Mouse (Mus musculus) gastrocnemius, postnatal 36 days (tissue): Measurements from ENCODE around the gene Ppp1r9a. TPM values are rescaled to one million over a fixed set of nuclear protein-coding genes. Genes with fewer than 3 reads are reported as not detected.

Source experiments
- DNase-seq, 2 experiments: peaks; one replicate each; pipeline ENCODE4 v3.0.0; 2022
- intact Hi-C: fragments of 180-260 bp; cut with DNase I; formaldehyde crosslinking; loops from one replicate; pipeline ENCODE4 v1.15.1; 2025
- total RNA-seq, 2 experiments: library from RNA; stranded (reverse); gene quantifications; 2 replicates each; pipeline ENCODE4 v1.2.3; 2021

Ppp1r9a gene
- total RNA-seq, 2 experiments from 2014 or later = 2.8 to 3.0 TPM

GRCm38 (mm10) chr6:5000788-5001187 lies 98.1 kb downstream of the Ppp1r9a start:
- intact Hi-C loops = no loop called here
- DNase-seq = no peak

- DNase-seq = peak; percentile 23 to 27
- intact Hi-C loops = no loop called here
These were observed 103.0 kb downstream of the Ppp1r9a start for GRCm38 (mm10) chr6:5005491-5006275.

GRCm38 (mm10) chr6:5006283-5006946 lies 103.7 kb downstream of the Ppp1r9a start:
- intact Hi-C loops = no loop called here
- no peak for DNase-seq

DNA sequence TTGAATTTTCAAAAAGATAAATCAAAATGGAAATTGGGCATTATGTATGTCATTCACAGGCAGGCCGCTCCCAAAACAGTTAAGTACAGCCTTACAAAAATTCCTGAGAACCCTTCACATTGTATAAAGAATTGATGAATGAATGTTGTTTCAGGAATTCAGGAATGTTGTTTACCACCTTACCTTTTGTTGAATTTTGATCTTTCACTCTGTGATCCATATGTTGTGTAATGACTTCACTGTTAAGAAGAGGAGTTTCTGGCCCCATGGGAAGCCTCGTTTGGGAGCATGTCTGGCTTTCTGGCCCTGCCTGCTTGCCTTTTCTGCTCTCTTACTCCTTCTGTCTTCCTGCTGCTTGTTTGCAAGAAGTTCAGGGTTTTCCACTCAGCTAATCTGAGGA lies 105.4 kb downstream of the Ppp1r9a start:
- intact Hi-C loops = no loop called here
- DNase-seq = no peak

DNA sequence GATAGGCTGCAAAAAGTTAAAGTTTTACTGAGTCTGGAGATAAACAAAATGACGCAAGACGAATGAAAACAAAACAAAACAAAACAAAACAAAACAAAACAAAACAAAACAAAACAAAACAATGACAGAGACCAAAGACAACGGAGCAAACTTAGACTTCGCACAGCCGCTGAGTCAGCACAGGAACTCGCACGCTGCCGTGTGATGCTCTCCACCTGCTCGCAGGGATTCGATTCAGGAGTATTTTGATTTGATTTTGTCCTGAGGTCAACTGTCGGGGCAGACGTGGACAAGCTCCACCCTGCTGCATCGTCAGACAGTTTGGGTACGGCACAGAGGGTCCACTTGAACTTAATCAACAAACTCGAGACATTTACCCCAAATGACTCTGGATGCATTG lies 105.9 kb downstream of the Ppp1r9a start:
- intact Hi-C loops = no loop called here
- DNase-seq = no peak

DNA sequence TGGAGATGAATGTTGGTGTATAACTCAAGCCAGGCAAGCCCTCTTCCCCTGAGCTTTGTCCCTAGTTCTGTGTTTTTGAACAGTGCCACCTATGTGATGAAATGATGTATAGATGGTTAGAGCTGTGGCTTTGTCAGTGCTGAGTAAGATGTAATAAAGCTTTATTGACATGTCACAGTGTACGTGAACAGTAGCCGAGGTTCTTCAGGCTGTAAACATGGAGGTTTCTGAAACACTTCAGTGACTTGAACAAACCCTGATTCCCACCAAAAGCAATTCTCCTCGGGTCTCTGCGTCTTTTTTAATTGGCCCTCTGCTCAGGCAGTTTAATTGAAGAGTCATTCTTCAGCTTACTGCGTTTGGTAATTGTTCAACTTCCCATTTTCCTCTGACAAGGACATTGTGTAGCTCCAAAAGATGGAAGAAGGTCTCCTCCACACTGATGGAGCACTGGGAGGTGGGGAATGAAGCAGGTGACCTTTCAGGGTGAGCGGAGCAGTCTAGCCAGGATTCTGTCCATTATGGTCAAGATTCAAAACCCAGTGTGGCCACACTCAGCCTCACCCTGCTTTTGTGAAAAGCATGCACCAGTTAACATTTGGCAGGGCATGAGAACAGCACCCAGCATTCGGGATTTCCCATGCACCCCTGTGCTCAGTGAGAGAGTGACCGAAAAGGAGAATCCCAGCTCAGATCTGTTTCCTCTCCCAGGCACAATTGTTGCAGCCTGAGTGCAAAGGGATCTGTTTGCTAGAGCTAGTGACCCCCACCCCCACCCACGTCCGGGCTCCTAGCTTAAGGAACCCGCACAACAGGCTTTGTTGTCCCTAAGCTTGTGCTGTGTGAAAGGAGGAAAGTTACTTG lies 108.1 kb downstream of the Ppp1r9a start:
- intact Hi-C loops = no loop called here
- no peak for DNase-seq

DNA sequence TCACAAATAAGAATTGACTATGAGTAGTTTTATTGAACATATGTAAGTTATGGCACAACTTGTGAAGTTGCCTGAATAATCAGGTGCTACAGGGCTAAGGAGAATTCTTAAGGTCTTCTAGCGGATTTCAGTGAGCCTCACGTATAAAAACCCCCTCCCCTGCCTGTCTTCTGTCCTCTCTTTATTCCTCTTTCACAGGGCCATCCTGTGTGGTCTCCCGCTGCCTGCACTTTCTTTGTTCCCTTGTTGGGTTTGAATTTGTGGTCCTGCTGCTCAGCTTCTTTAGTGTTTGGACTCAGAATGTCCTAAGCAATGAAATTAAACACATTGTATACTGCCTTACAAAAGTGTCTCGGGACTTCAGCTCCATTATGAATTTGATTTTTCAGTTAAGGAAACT lies 110.1 kb downstream of the Ppp1r9a start:
- no peak for DNase-seq

GRCm38 (mm10) chr6:5014567-5014966 lies 111.8 kb downstream of the Ppp1r9a start:
- intact Hi-C loops = no loop called here
- no peak for DNase-seq

More for the DNA sequence above, 110.1 kb downstream of the Ppp1r9a start:
- intact Hi-C loops = no loop called here

DNA sequence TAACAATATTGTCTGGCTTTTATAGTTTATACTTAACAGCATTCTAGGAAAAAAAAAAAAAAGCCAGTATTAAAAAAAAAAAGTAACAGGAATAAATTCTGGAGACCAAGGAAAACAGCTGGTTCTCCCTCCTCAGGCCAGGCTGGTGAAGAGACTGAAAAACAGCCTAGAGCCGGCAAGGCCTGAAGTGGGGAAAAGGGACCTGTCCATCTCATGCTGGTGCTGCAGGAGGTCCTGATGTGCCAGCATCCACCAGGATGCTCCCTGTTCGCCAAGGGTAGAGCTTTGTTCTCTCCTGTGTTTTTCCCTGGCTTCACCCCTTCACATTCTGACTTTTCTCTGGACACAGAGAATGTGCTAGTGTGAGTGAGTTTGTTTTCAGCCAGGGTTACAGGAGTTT lies 112.5 kb downstream of the Ppp1r9a start:
- no peak for DNase-seq
- intact Hi-C loops = no loop called here

GRCm38 (mm10) chr6:5017945-5018511 lies 115.3 kb downstream of the Ppp1r9a start:
- intact Hi-C loops = no loop called here
- DNase-seq = no peak

DNA sequence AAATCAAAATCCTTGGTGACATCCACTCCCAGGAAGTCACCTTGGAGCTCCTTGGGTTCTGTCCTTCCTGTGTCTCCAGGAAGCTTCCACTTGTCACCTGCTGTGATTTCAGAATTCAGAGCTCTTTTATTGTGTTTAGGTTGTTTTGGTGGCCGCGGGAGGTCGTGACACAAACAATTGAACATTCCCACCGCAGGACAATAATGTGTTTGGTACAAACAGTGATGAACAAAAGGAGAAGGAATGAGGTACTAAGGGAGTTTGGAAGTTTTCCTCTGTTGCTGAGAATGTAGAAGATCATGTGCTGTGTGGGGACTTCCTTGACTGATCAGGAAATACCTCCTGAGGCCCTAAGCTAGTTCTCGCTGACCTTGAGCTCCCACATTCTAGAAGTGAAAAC lies 116.5 kb downstream of the Ppp1r9a start:
- no peak for DNase-seq
- intact Hi-C loops = no loop called here

- DNase-seq = no peak
- intact Hi-C loops = no loop called here
These were observed 117.3 kb downstream of the Ppp1r9a start for GRCm38 (mm10) chr6:5019969-5020368.

GRCm38 (mm10) chr6:5020510-5020909 lies 117.8 kb downstream of the Ppp1r9a start:
- no peak for DNase-seq
- intact Hi-C loops = no loop called here

- no peak for DNase-seq
- intact Hi-C loops = no loop called here
These were observed 120.0 kb downstream of the Ppp1r9a start for GRCm38 (mm10) chr6:5022677-5023076.

- DNase-seq = no peak
- intact Hi-C loops = loop anchor here (5.0 kb wide), 1 partner anchor 318 kb away; no protein-coding TSS in a partner anchor
These were observed 122.2 kb downstream of the Ppp1r9a start for GRCm38 (mm10) chr6:5024893-5025292.

GRCm38 (mm10) chr6:5026772-5027171 lies 124.1 kb downstream of the Ppp1r9a start:
- intact Hi-C loops = loop anchor here (5.0 kb wide), 1 partner anchor 319 kb away; no protein-coding TSS in a partner anchor

DNA sequence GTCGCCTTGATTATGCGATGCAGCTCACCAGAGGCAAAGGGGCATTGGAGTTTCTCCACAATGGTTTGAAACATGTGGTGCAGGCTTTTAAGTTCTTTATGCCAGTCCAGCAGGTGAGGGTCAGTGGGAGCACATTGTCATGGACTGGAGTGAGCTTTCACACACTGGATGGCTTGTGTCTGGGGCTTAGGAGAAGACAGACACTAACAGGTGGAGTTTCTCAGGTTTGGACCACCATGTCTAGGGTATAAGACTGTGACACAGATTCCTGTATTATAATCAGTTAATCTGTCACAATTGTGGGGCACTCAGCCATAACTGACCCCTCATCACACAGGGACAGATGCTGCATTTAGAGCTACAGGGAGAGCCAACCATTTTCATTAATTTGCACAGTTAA lies 124.5 kb downstream of the Ppp1r9a start:
- no peak for DNase-seq
- intact Hi-C loops = loop anchor here (5.0 kb wide), 1 partner anchor 320 kb away; no protein-coding TSS in a partner anchor

More at GRCm38 (mm10) chr6:5026772-5027171, 124.1 kb downstream of the Ppp1r9a start:
- DNase-seq = no peak

- intact Hi-C loops = loop anchor here (5.0 kb wide), 1 partner anchor 320 kb away; no protein-coding TSS in a partner anchor
- no peak for DNase-seq
These were observed 125.1 kb downstream of the Ppp1r9a start for GRCm38 (mm10) chr6:5027801-5028200.

DNA sequence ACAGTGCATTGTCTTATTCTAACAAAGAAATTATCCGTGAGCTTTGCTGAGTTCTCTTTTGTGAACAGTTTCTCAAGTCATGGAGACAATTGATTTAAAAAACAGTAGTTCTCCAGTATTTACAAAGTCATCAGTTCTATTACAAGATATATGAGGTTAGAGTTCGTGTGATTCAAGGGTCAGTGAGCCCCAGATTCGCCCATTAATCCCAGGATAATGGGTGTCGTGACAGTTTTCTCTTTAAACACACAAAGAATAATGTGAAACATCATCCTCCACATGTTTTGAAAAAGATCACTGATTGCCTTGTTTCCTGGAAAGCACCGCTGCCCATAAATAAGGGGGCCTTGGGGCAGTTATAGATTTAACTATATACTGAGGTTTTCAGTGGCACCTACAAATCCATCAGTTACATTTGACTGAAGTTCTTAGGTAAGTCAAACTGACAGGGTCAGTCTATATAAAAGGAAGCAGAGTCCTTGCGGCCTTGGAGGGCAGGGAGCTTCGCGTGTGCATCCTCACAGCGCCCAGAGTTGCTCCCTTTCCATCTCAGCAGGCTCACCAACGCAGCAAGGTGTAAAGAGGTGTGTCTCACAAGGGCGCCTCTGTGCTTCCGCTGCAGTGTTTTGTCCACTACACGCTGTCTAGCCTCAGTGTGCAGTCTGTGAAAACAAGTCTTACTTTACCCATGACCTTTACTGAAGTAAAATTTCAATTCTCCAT lies 126.6 kb downstream of the Ppp1r9a start:
- DNase-seq = no peak
- intact Hi-C loops = loop anchor here (5.0 kb wide), 1 partner anchor 322 kb away; no protein-coding TSS in a partner anchor

DNA sequence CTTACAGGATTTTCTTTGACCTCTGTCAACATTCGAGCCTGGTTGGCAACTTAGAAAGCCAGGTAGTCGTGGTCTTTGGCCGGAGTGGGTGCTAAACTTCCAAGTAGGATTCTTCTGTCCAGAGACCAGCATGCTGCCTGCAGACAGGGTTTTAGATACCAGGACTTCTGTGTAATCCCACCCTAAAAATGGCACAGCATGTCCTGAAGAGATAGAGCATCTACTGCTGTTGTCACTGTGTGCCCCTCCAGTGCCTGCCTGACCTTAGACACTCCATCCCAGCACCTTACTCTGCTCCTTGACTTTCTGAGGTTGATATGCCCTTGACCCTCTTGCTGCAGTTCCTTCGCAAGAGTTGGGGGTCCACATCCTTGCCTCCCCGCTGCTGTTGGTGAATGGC lies 127.2 kb downstream of the Ppp1r9a start:
- intact Hi-C loops = loop anchor here (5.0 kb wide), 1 partner anchor 323 kb away; no protein-coding TSS in a partner anchor

More for the DNA sequence above, 127.2 kb downstream of the Ppp1r9a start:
- DNase-seq = no peak
